Mouse (Mus musculus): ENCODE data around the gene Opcml. TPM values are rescaled to one million over a fixed set of nuclear protein-coding genes. Genes with fewer than 3 reads are reported as not detected.
A peak's percentile ranks its signal among the peaks of the same experiment; 100 is the strongest.

Opcml gene
- polyA plus RNA-seq, 1 experiment from 2014 or later, result 36.5 TPM

GRCm38 (mm10) chr9:28264761-28265160, 474.2 kb downstream of the Opcml start:
- no peaks in the 10 kb centered on the region for H3K9me3 ChIP-seq (ENCODE audit: control insufficient read depth, low read length)
- no peaks in the 10 kb centered on the region for H3K4me1 ChIP-seq (ENCODE audit: control insufficient read depth, insufficient read depth, low read length)
- no peak overlapping the region for H3K9ac ChIP-seq (replicated peaks; ENCODE audit: low read length)
- ATAC-seq (ENCODE audit: low FRiP score, low TSS enrichment) (no peak), DNase-seq (no peak)
- H3K27me3 ChIP-seq (ENCODE audit: control insufficient read depth, insufficient read depth, low read length), result no peaks in the 10 kb centered on the region
- no peak overlapping the region for H3K27ac ChIP-seq (replicated peaks; ENCODE audit: low read depth, low read length)
- no peak overlapping the region for H3K4me3 ChIP-seq (replicated peaks; ENCODE audit: low read depth, low read length)
- H3K4me2 ChIP-seq (ENCODE audit: low read length), result no peak overlapping the region
- H3K36me3 ChIP-seq (ENCODE audit: control insufficient read depth, insufficient read depth, low read length), result no peaks in the 10 kb centered on the region
- 57% methylated on average over 6 of the region's 6 CpGs for WGBS

GRCm38 (mm10) chr9:28273816-28274215, 483.2 kb downstream of the Opcml start:
- DNase-seq, result no peak
- 82% methylated on average over 2 of the region's 2 CpGs for WGBS
- ATAC-seq (ENCODE audit: low FRiP score, low TSS enrichment), result no peak

GRCm38 (mm10) chr9:28278555-28278954, 488.0 kb downstream of the Opcml start:
- H3K4me2 ChIP-seq (ENCODE audit: low read length), result no peak overlapping the region
- H3K27me3 ChIP-seq (ENCODE audit: control insufficient read depth, insufficient read depth, low read length), result no peaks in the 10 kb centered on the region
- no peak overlapping the region for H3K4me3 ChIP-seq (replicated peaks; ENCODE audit: low read depth, low read length)
- no peak overlapping the region for H3K9ac ChIP-seq (replicated peaks; ENCODE audit: low read length)
- H3K36me3 ChIP-seq (ENCODE audit: control insufficient read depth, insufficient read depth, low read length), result no peaks in the 10 kb centered on the region
- 94% methylated on average over 2 of the region's 2 CpGs for WGBS
- H3K4me1 ChIP-seq (ENCODE audit: control insufficient read depth, insufficient read depth, low read length), result 0 out of 2 replicates have a peak, but pooled peaks cover 11% of the 10 kb centered on the region
- DNase-seq, result no peak
- ATAC-seq (ENCODE audit: low FRiP score, low TSS enrichment), result no peak
- no peak overlapping the region for H3K27ac ChIP-seq (replicated peaks; ENCODE audit: low read depth, low read length)
- no peaks in the 10 kb centered on the region for H3K9me3 ChIP-seq (ENCODE audit: control insufficient read depth, low read length)

More at GRCm38 (mm10) chr9:28273816-28274215, 483.2 kb downstream of the Opcml start:
- Histone ChIP-seq H3K4me2 (ENCODE audit: low read length) (no peak overlapping the region), H3K9me3 (ENCODE audit: control insufficient read depth, low read length) (no peaks in the 10 kb centered on the region), H3K27ac (replicated peaks; ENCODE audit: low read depth, low read length) (no peak overlapping the region), H3K4me1 (ENCODE audit: control insufficient read depth, insufficient read depth, low read length) (no peaks in the 10 kb centered on the region), H3K4me3 (replicated peaks; ENCODE audit: low read depth, low read length) (no peak overlapping the region), H3K9ac (replicated peaks; ENCODE audit: low read length) (no peak overlapping the region), H3K36me3 (ENCODE audit: control insufficient read depth, insufficient read depth, low read length) (no peaks in the 10 kb centered on the region), H3K27me3 (ENCODE audit: control insufficient read depth, insufficient read depth, low read length) (no peaks in the 10 kb centered on the region)

GRCm38 (mm10) chr9:28281025-28281424, 490.4 kb downstream of the Opcml start:
- Histone ChIP-seq H3K27ac (replicated peaks; ENCODE audit: low read depth, low read length) (no peak overlapping the region), H3K9ac (replicated peaks; ENCODE audit: low read length) (no peak overlapping the region), H3K4me1 (ENCODE audit: control insufficient read depth, insufficient read depth, low read length) (0 out of 2 replicates have a peak, but pooled peaks cover 11% of the 10 kb centered on the region), H3K4me2 (ENCODE audit: low read length) (no peak overlapping the region), H3K36me3 (ENCODE audit: control insufficient read depth, insufficient read depth, low read length) (no peaks in the 10 kb centered on the region), H3K4me3 (replicated peaks; ENCODE audit: low read depth, low read length) (no peak overlapping the region), H3K9me3 (ENCODE audit: control insufficient read depth, low read length) (no peaks in the 10 kb centered on the region), H3K27me3 (ENCODE audit: control insufficient read depth, insufficient read depth, low read length) (no peaks in the 10 kb centered on the region)
- 32% methylated on average over 3 of the region's 3 CpGs for WGBS
- DNase-seq (no peak), ATAC-seq (ENCODE audit: low FRiP score, low TSS enrichment) (no peak)

- H3K27ac ChIP-seq (replicated peaks; ENCODE audit: low read depth, low read length), result 0 out of 2 replicates have a peak overlapping the region, but pooled peaks have one; percentile 0
- 72% methylated on average over 3 of the region's 3 CpGs for WGBS
- H3K27me3 ChIP-seq (ENCODE audit: control insufficient read depth, insufficient read depth, low read length), result no peaks in the 10 kb centered on the region
- no peak overlapping the region for H3K4me3 ChIP-seq (replicated peaks; ENCODE audit: low read depth, low read length)
- DNase-seq, result no peak
- H3K9ac ChIP-seq (replicated peaks; ENCODE audit: low read length), result no peak overlapping the region
- H3K36me3 ChIP-seq (ENCODE audit: control insufficient read depth, insufficient read depth, low read length), result no peaks in the 10 kb centered on the region
- ATAC-seq (ENCODE audit: low FRiP score, low TSS enrichment), result no peak
- H3K4me1 ChIP-seq (ENCODE audit: control insufficient read depth, insufficient read depth, low read length), result 0 out of 2 replicates have a peak, but pooled peaks cover 11% of the 10 kb centered on the region
- H3K4me2 ChIP-seq (ENCODE audit: low read length), result no peak overlapping the region
- no peaks in the 10 kb centered on the region for H3K9me3 ChIP-seq (ENCODE audit: control insufficient read depth, low read length)
These were observed 491.0 kb downstream of the Opcml start for GRCm38 (mm10) chr9:28281571-28281970.

GRCm38 (mm10) chr9:28285016-28285415, 494.4 kb downstream of the Opcml start:
- Histone ChIP-seq H3K9me3 (ENCODE audit: control insufficient read depth, low read length) (no peaks in the 10 kb centered on the region), H3K4me2 (ENCODE audit: low read length) (no peak overlapping the region), H3K36me3 (ENCODE audit: control insufficient read depth, insufficient read depth, low read length) (no peaks in the 10 kb centered on the region), H3K27ac (replicated peaks; ENCODE audit: low read depth, low read length) (no peak overlapping the region), H3K4me3 (replicated peaks; ENCODE audit: low read depth, low read length) (no peak overlapping the region), H3K27me3 (ENCODE audit: control insufficient read depth, insufficient read depth, low read length) (no peaks in the 10 kb centered on the region), H3K4me1 (ENCODE audit: control insufficient read depth, insufficient read depth, low read length) (0 out of 2 replicates have a peak, but pooled peaks cover 11% of the 10 kb centered on the region), H3K9ac (replicated peaks; ENCODE audit: low read length) (no peak overlapping the region)
- 85% methylated on average over 3 of the region's 3 CpGs for WGBS
- no peak for DNase-seq
- ATAC-seq (ENCODE audit: low FRiP score, low TSS enrichment), result no peak

GRCm38 (mm10) chr9:28286384-28286783, 495.8 kb downstream of the Opcml start:
- no peaks in the 10 kb centered on the region for H3K27me3 ChIP-seq (ENCODE audit: control insufficient read depth, insufficient read depth, low read length)

GRCm38 (mm10) chr9:28287485-28287884, 496.9 kb downstream of the Opcml start:
- Histone ChIP-seq H3K27ac (replicated peaks; ENCODE audit: low read depth, low read length) (no peak overlapping the region), H3K9ac (replicated peaks; ENCODE audit: low read length) (no peak overlapping the region), H3K27me3 (ENCODE audit: control insufficient read depth, insufficient read depth, low read length) (no peaks in the 10 kb centered on the region), H3K4me2 (ENCODE audit: low read length) (no peak overlapping the region), H3K4me3 (replicated peaks; ENCODE audit: low read depth, low read length) (no peak overlapping the region), H3K4me1 (ENCODE audit: control insufficient read depth, insufficient read depth, low read length) (no peaks in the 10 kb centered on the region), H3K36me3 (ENCODE audit: control insufficient read depth, insufficient read depth, low read length) (no peaks in the 10 kb centered on the region), H3K9me3 (ENCODE audit: control insufficient read depth, low read length) (no peaks in the 10 kb centered on the region)
- WGBS, result 55% methylated on average over 2 of the region's 2 CpGs
- ATAC-seq (ENCODE audit: low FRiP score, low TSS enrichment) (no peak), DNase-seq (no peak)

More at GRCm38 (mm10) chr9:28286384-28286783, 495.8 kb downstream of the Opcml start:
- H3K4me1 ChIP-seq (ENCODE audit: control insufficient read depth, insufficient read depth, low read length), result 0 out of 2 replicates have a peak, but pooled peaks cover under 1% of the 10 kb centered on the region
- no peak for DNase-seq
- no peak overlapping the region for H3K4me3 ChIP-seq (replicated peaks; ENCODE audit: low read depth, low read length)
- no peak overlapping the region for H3K4me2 ChIP-seq (ENCODE audit: low read length)
- no peak overlapping the region for H3K9ac ChIP-seq (replicated peaks; ENCODE audit: low read length)
- no peaks in the 10 kb centered on the region for H3K9me3 ChIP-seq (ENCODE audit: control insufficient read depth, low read length)
- 88% methylated on average over 7 of the region's 7 CpGs for WGBS
- no peak for ATAC-seq (ENCODE audit: low FRiP score, low TSS enrichment)
- H3K27ac ChIP-seq (replicated peaks; ENCODE audit: low read depth, low read length), result no peak overlapping the region
- H3K36me3 ChIP-seq (ENCODE audit: control insufficient read depth, insufficient read depth, low read length), result no peaks in the 10 kb centered on the region

- WGBS, result 65% methylated on average over 1 of the region's 1 CpGs
- no peaks in the 10 kb centered on the region; the same call in 1 of the 2 replicates for H3K9me3 ChIP-seq (ENCODE audit: control insufficient read depth, low read length)
- H3K27me3 ChIP-seq (ENCODE audit: control insufficient read depth, insufficient read depth, low read length), result no peaks in the 10 kb centered on the region
- ATAC-seq (ENCODE audit: low FRiP score, low TSS enrichment) (no peak), DNase-seq (no peak)
- H3K27ac ChIP-seq (replicated peaks; ENCODE audit: low read depth, low read length), result no peak overlapping the region
- H3K4me3 ChIP-seq (replicated peaks; ENCODE audit: low read depth, low read length), result no peak overlapping the region
- H3K4me1 ChIP-seq (ENCODE audit: control insufficient read depth, insufficient read depth, low read length), result no peaks in the 10 kb centered on the region
- no peaks in the 10 kb centered on the region for H3K36me3 ChIP-seq (ENCODE audit: control insufficient read depth, insufficient read depth, low read length)
- H3K4me2 ChIP-seq (ENCODE audit: low read length), result no peak overlapping the region
- no peak overlapping the region for H3K9ac ChIP-seq (replicated peaks; ENCODE audit: low read length)
These were observed 499.2 kb downstream of the Opcml start for GRCm38 (mm10) chr9:28289696-28290330.
